Mouse (Mus musculus): Measurements from ENCODE around the gene Dync1li1.

Dync1li1 gene

GRCm38 (mm10) chr9:114768066-114768465 is 79.5 kb downstream of the Dync1li1 start:
- DNase-seq (ENCODE audit: low spot score): no peak

GRCm38 (mm10) chr9:114770224-114770623 is 81.6 kb downstream of the Dync1li1 start:
- no peak for DNase-seq (ENCODE audit: low spot score)

GRCm38 (mm10) chr9:114771565-114771964 is 83.0 kb downstream of the Dync1li1 start:
- no peak for DNase-seq (ENCODE audit: low spot score)

Data from urinary bladder, postnatal 10 days (tissue).